Mouse (Mus musculus): ENCODE measurements around the gene Tnc. TPM values are rescaled to one million over a fixed set of nuclear protein-coding genes. Genes with fewer than 3 reads are reported as not detected.

Tnc gene
- polyA plus RNA-seq, 1 experiment from 2014 or later = 53.7 TPM

GRCm38 (mm10) chr4:64024041-64024779 is 22.6 kb downstream of the Tnc start:
- 58% methylated on average over 4 of the region's 4 CpGs for WGBS
- 0 out of 2 replicates have a peak, but pooled peaks have one; percentile 10 for ATAC-seq (ENCODE audit: insufficient number of reproducible peaks, insufficient read depth, low FRiP score, low TSS enrichment)
- Histone ChIP-seq H3K9ac (no peak overlapping the region), H3K9me3 (no peaks in the 10 kb centered on the region), H3K36me3 (peaks cover 5% of the 10 kb centered on the region; the same call in 1 of the 2 replicates), H3K4me2 (replicated peaks) (no peak overlapping the region), H3K27me3 (no peaks in the 10 kb centered on the region), H3K27ac (no peak overlapping the region), H3K4me3 (no peak overlapping the region), H3K4me1 (peaks cover 3% of the 10 kb centered on the region; the same call in 1 of the 2 replicates)

- no peak overlapping the region for H3K4me2 ChIP-seq (replicated peaks)
- no peak for ATAC-seq (ENCODE audit: insufficient number of reproducible peaks, insufficient read depth, low FRiP score, low TSS enrichment)
- H3K27ac ChIP-seq = no peak overlapping the region
- H3K4me1 ChIP-seq = no peaks in the 10 kb centered on the region
- H3K4me3 ChIP-seq = no peak overlapping the region
- H3K36me3 ChIP-seq = peaks cover 20% of the 10 kb centered on the region
- no peaks in the 10 kb centered on the region for H3K9me3 ChIP-seq
- no peaks in the 10 kb centered on the region for H3K27me3 ChIP-seq
- no peak overlapping the region for H3K9ac ChIP-seq
- 90% methylated on average over 10 of the region's 10 CpGs for WGBS
Observed at GRCm38 (mm10) chr4:64020930-64021589, 25.8 kb downstream of the Tnc start.

- Histone ChIP-seq H3K4me3 (no peak overlapping the region), H3K4me2 (replicated peaks) (no peak overlapping the region), H3K36me3 (peaks cover 20% of the 10 kb centered on the region), H3K9me3 (no peaks in the 10 kb centered on the region), H3K27me3 (no peaks in the 10 kb centered on the region), H3K4me1 (no peaks in the 10 kb centered on the region), H3K27ac (no peak overlapping the region), H3K9ac (no peak overlapping the region)
- WGBS = 87% methylated on average over 8 of the region's 8 CpGs
- no peak for ATAC-seq (ENCODE audit: insufficient number of reproducible peaks, insufficient read depth, low FRiP score, low TSS enrichment)
Observed at GRCm38 (mm10) chr4:64020151-64020550, 26.7 kb downstream of the Tnc start.

- Histone ChIP-seq H3K4me3 (no peak overlapping the region), H3K27me3 (no peaks in the 10 kb centered on the region), H3K4me1 (no peaks in the 10 kb centered on the region), H3K9ac (no peak overlapping the region), H3K36me3 (peaks cover 21% of the 10 kb centered on the region), H3K4me2 (replicated peaks) (no peak overlapping the region), H3K9me3 (no peaks in the 10 kb centered on the region), H3K27ac (no peak overlapping the region)
- 26% methylated on average over 2 of the region's 2 CpGs for WGBS
- ATAC-seq (ENCODE audit: insufficient number of reproducible peaks, insufficient read depth, low FRiP score, low TSS enrichment) = no peak
Observed at GRCm38 (mm10) chr4:64011308-64011707, 35.5 kb downstream of the Tnc start.

GRCm38 (mm10) chr4:64009936-64010335 is 36.9 kb downstream of the Tnc start:
- no peak for ATAC-seq (ENCODE audit: insufficient number of reproducible peaks, insufficient read depth, low FRiP score, low TSS enrichment)
- Histone ChIP-seq H3K27me3 (no peaks in the 10 kb centered on the region), H3K9me3 (no peaks in the 10 kb centered on the region), H3K4me1 (no peaks in the 10 kb centered on the region), H3K9ac (no peak overlapping the region), H3K4me3 (no peak overlapping the region), H3K36me3 (peaks cover 20% of the 10 kb centered on the region), H3K27ac (no peak overlapping the region), H3K4me2 (replicated peaks) (no peak overlapping the region)
- WGBS = 82% methylated on average over 1 of the region's 1 CpGs

- Histone ChIP-seq H3K27ac (no peak overlapping the region), H3K4me1 (peaks cover 10% of the 10 kb centered on the region; the same call in 1 of the 2 replicates), H3K4me3 (no peak overlapping the region), H3K9ac (no peak overlapping the region), H3K27me3 (no peaks in the 10 kb centered on the region), H3K36me3 (peaks cover 6% of the 10 kb centered on the region; the same call in 1 of the 2 replicates), H3K4me2 (replicated peaks) (no peak overlapping the region), H3K9me3 (no peaks in the 10 kb centered on the region)
- ATAC-seq (ENCODE audit: insufficient number of reproducible peaks, insufficient read depth, low FRiP score, low TSS enrichment) = no peak
- 90% methylated on average over 4 of the region's 4 CpGs for WGBS
Observed at GRCm38 (mm10) chr4:64005198-64005597, 41.6 kb downstream of the Tnc start.

- H3K27me3 ChIP-seq = no peaks in the 10 kb centered on the region
- ATAC-seq (ENCODE audit: insufficient number of reproducible peaks, insufficient read depth, low FRiP score, low TSS enrichment) = no peak
- H3K36me3 ChIP-seq = peaks cover 8% of the 10 kb centered on the region; the same call in 1 of the 2 replicates
- H3K4me3 ChIP-seq = no peak overlapping the region
- no peaks in the 10 kb centered on the region for H3K9me3 ChIP-seq
- H3K27ac ChIP-seq = peak overlapping the region; percentile 5; the same call in 1 of the 2 replicates
- H3K9ac ChIP-seq = no peak overlapping the region
- WGBS = 66% methylated on average over 3 of the region's 3 CpGs
- H3K4me1 ChIP-seq = peaks cover 10% of the 10 kb centered on the region; the same call in 1 of the 2 replicates
- no peak overlapping the region for H3K4me2 ChIP-seq (replicated peaks)
Observed at GRCm38 (mm10) chr4:64003677-64004076, 43.1 kb downstream of the Tnc start.

GRCm38 (mm10) chr4:64002168-64002567 is 44.6 kb downstream of the Tnc start:
- H3K4me3 ChIP-seq = no peak overlapping the region
- ATAC-seq (ENCODE audit: insufficient number of reproducible peaks, insufficient read depth, low FRiP score, low TSS enrichment) = no peak
- no peak overlapping the region for H3K4me2 ChIP-seq (replicated peaks)
- 68% methylated on average over 2 of the region's 2 CpGs for WGBS
- H3K4me1 ChIP-seq = peaks cover 10% of the 10 kb centered on the region; the same call in 1 of the 2 replicates
- peaks cover 3% of the 10 kb centered on the region; the same call in 1 of the 2 replicates for H3K36me3 ChIP-seq
- no peak overlapping the region for H3K9ac ChIP-seq
- H3K27me3 ChIP-seq = no peaks in the 10 kb centered on the region
- no peaks in the 10 kb centered on the region for H3K9me3 ChIP-seq
- H3K27ac ChIP-seq = no peak overlapping the region

- peaks cover 10% of the 10 kb centered on the region; the same call in 1 of the 2 replicates for H3K4me1 ChIP-seq
- no peak overlapping the region for H3K27ac ChIP-seq
- no peak for ATAC-seq (ENCODE audit: insufficient number of reproducible peaks, insufficient read depth, low FRiP score, low TSS enrichment)
- no peak overlapping the region for H3K4me3 ChIP-seq
- no peak overlapping the region for H3K9ac ChIP-seq
- 78% methylated on average over 3 of the region's 3 CpGs for WGBS
- H3K4me2 ChIP-seq (replicated peaks) = no peak overlapping the region
- H3K36me3 ChIP-seq = peaks cover 3% of the 10 kb centered on the region; the same call in 1 of the 2 replicates
- H3K27me3 ChIP-seq = no peaks in the 10 kb centered on the region
- H3K9me3 ChIP-seq = no peaks in the 10 kb centered on the region
Observed at GRCm38 (mm10) chr4:64000788-64001187, 46.0 kb downstream of the Tnc start.

GRCm38 (mm10) chr4:64000293-64000692 is 46.5 kb downstream of the Tnc start:
- no peak overlapping the region for H3K27ac ChIP-seq
- H3K4me2 ChIP-seq (replicated peaks) = no peak overlapping the region
- H3K4me3 ChIP-seq = no peak overlapping the region
- H3K27me3 ChIP-seq = no peaks in the 10 kb centered on the region
- peaks cover 3% of the 10 kb centered on the region; the same call in 1 of the 2 replicates for H3K36me3 ChIP-seq
- H3K4me1 ChIP-seq = peaks cover 10% of the 10 kb centered on the region; the same call in 1 of the 2 replicates
- H3K9me3 ChIP-seq = no peaks in the 10 kb centered on the region
- no peak overlapping the region for H3K9ac ChIP-seq
- 80% methylated on average over 4 of the region's 4 CpGs for WGBS
- no peak for ATAC-seq (ENCODE audit: insufficient number of reproducible peaks, insufficient read depth, low FRiP score, low TSS enrichment)

GRCm38 (mm10) chr4:63993462-63994113 is 53.2 kb downstream of the Tnc start:
- ATAC-seq (ENCODE audit: insufficient number of reproducible peaks, insufficient read depth, low FRiP score, low TSS enrichment) = no peak
- H3K36me3 ChIP-seq = no peaks in the 10 kb centered on the region

More at GRCm38 (mm10) chr4:63993462-63994113, 53.2 kb downstream of the Tnc start:
- no peak overlapping the region for H3K4me2 ChIP-seq (replicated peaks)
- no peaks in the 10 kb centered on the region for H3K27me3 ChIP-seq
- H3K27ac ChIP-seq = 0 out of 2 replicates have a peak overlapping the region, but pooled peaks have one; percentile 41
- WGBS = 53% methylated on average over 2 of the region's 2 CpGs
- H3K4me1 ChIP-seq = peaks cover 14% of the 10 kb centered on the region; the same call in 1 of the 2 replicates
- no peak overlapping the region for H3K9ac ChIP-seq
- no peak overlapping the region for H3K4me3 ChIP-seq
- H3K9me3 ChIP-seq = no peaks in the 10 kb centered on the region

Data from embryonic facial prominence, embryonic 12.5 days (tissue).